Mouse (Mus musculus) heart, adult 2 months (tissue): Measurements from ENCODE around the gene Armcx2. TPM values are rescaled to one million over a fixed set of nuclear protein-coding genes. Genes with fewer than 3 reads are reported as not detected.
"Not testable (repeated sequence)": the region's sequence is repeated elsewhere in the genome, so short reads cannot be mapped to it uniquely, and the experiment has no call there.

Experiments used
- DNase-seq, 2 experiments: peaks; one replicate each; pipeline ENCODE4 v3.0.0; 2021
- H3K27ac ChIP-seq: fragments of 200-600 bp; 2 replicates; pipeline ENCODE4 v1.8.1; 2022
- H3K27me3 ChIP-seq: fragments of 200-500 bp; 2 replicates; pipeline ENCODE4 v1.6.1; 2012; ENCODE audit warnings: mild to moderate bottlenecking, low read length, inconsistent platforms, mixed read lengths; ENCODE audit not compliant: control insufficient read depth, insufficient read depth
- H3K36me3 ChIP-seq: fragments of 200-500 bp; 2 replicates; pipeline ENCODE4 v1.6.1; 2012; ENCODE audit warnings: low read length, inconsistent platforms; ENCODE audit not compliant: control insufficient read depth, insufficient read depth
- H3K4me1 ChIP-seq: fragments of 200-500 bp; 2 replicates; pipeline ENCODE4 v1.6.1; 2011; ENCODE audit warnings: low read length; ENCODE audit not compliant: control insufficient read depth, insufficient read depth
- H3K4me3 ChIP-seq: fragments of 200-600 bp; 2 replicates; pipeline ENCODE4 v1.8.1; 2022
- H3K79me2 ChIP-seq: fragments of 200-500 bp; replicated peaks from 2 replicates; pipeline ENCODE4 v1.6.1; 2012; ENCODE audit warnings: mild to moderate bottlenecking, inconsistent platforms, low read length, moderate library complexity, mixed read lengths; ENCODE audit not compliant: control insufficient read depth, insufficient read depth
- H3K9ac ChIP-seq: fragments of 200-500 bp; 2 replicates; pipeline ENCODE4 v1.6.1; 2012; ENCODE audit warnings: low read depth, mild to moderate bottlenecking, control low read depth, inconsistent platforms, low read length, mixed read lengths
- CTCF ChIP-seq: fragments of 200-600 bp; IDR thresholded peaks from 2 replicates; pipeline ENCODE4 v1.8.1; 2022; ENCODE audit warnings: antibody characterized with exemption, mild to moderate bottlenecking, moderate library complexity
- EP300 ChIP-seq: fragments of 200-500 bp; IDR thresholded peaks from 2 replicates; pipeline ENCODE4 v1.6.1; 2011; ENCODE audit warnings: low read depth, low read length, control low read depth; ENCODE audit not compliant: insufficient read depth
- POLR2A ChIP-seq: fragments of 200-500 bp; IDR thresholded peaks from 2 replicates; pipeline ENCODE4 v1.6.1; 2011; ENCODE audit warnings: mild to moderate bottlenecking, low read depth, low read length, control low read depth; ENCODE audit not compliant: insufficient read depth
- WGBS: fragments of 180-500 bp; shearing (Covaris S2); methylation state at CpG from one replicate; pipeline ENCODE4 v1.1.7; 2018; 5-methylcytosine and 5-hydroxymethylcytosine counted together
- intact Hi-C: fragments of 180-260 bp; cut with DNase I; formaldehyde crosslinking; loops from one replicate; pipeline ENCODE4 v1.15.1; 2025
- long read RNA-seq: library from polyadenylated mRNA; stranded (forward); transcript quantifications from one replicate; pipeline ENCODE4 v2.0.0, GENCODE M21; 2021
- polyA plus RNA-seq: library from polyadenylated mRNA; depleted of rRNA; stranded (reverse); fragments of >200 nt; gene quantifications from 2 replicates; pipeline ENCODE4 v1.2.3, GENCODE M21; 2012; rRNA removed
- total RNA-seq, 2 experiments: library from RNA; stranded (reverse); gene quantifications; 2 replicates each; pipeline ENCODE4 v1.2.3; 2021

The Armcx2 gene
- total RNA-seq (1 to 10 TPM; 4.9 to 7.8 TPM), polyA plus RNA-seq (6.6 and 7.5 TPM in 2 replicates)
- long read RNA-seq, partial matches to known transcripts = 0 of 5 reads
- long read RNA-seq, other reads (novel, unspliced or antisense) = 3 of 5 reads

GRCm38 (mm10) chrX:134808755-134809224 is at the start of gene Armcx2:
Gene Armcx2, minus strand, starts transcription at chrX:134809221.
- WGBS = 7% methylated on average over 16 of the region's 16 CpGs

GRCm38 (mm10) chrX:134849662-134850061 is 40.6 kb upstream of the Armcx2 start:
- H3K4me3 ChIP-seq = no peak overlapping the region

More at GRCm38 (mm10) chrX:134808755-134809224, at the start of gene Armcx2:
- peak within 1 kb of the TSS; percentile 45 for H3K4me3 ChIP-seq
- no peaks in the 10 kb centered on the region for H3K27me3 ChIP-seq
- H3K4me1 ChIP-seq = no peaks in the 10 kb centered on the region
- DNase-seq = peak; percentile 57
- H3K27ac ChIP-seq = peak within 1 kb of the TSS; percentile 45
- H3K79me2 ChIP-seq = no peaks in the 10 kb centered on the region
- no peak for TF ChIP-seq CTCF
- peak; percentile 69 for TF ChIP-seq POLR2A
- intact Hi-C loops = no loop called here
- H3K9ac ChIP-seq = 0 out of 2 replicates have a peak within 1 kb of the TSS, but pooled peaks have one; percentile 36
- H3K36me3 ChIP-seq = no peaks in the 10 kb centered on the region

GRCm38 (mm10) chrX:134844424-134844823 is 35.4 kb upstream of the Armcx2 start:
- intact Hi-C loops = no loop called here
- Histone ChIP-seq H3K36me3 (no peaks in the 10 kb centered on the region), H3K27ac (no peak overlapping the region), H3K4me1 (no peaks in the 10 kb centered on the region), H3K27me3 (no peaks in the 10 kb centered on the region), H3K9ac (no peak overlapping the region), H3K79me2 (no peaks in the 10 kb centered on the region), H3K4me3 (no peak overlapping the region)
- DNase-seq = no peak
- TF ChIP-seq EP300 (no peak), POLR2A (no peak), CTCF (no peak)
- WGBS = 32% methylated on average over 2 of the region's 2 CpGs

More at GRCm38 (mm10) chrX:134849662-134850061, 40.6 kb upstream of the Armcx2 start:
- intact Hi-C loops = no loop called here
- Histone ChIP-seq H3K27me3 (no peaks in the 10 kb centered on the region), H3K36me3 (no peaks in the 10 kb centered on the region), H3K27ac (no peak overlapping the region), H3K4me1 (no peaks in the 10 kb centered on the region), H3K79me2 (no peaks in the 10 kb centered on the region), H3K9ac (no peak overlapping the region)
- no peak for TF ChIP-seq CTCF
- no peak for TF ChIP-seq POLR2A
- no peak for TF ChIP-seq EP300
- DNase-seq = no peak
- 71% methylated on average over 2 of the region's 4 CpGs for WGBS

- Histone ChIP-seq H3K9ac (no peak overlapping the region), H3K36me3 (no peaks in the 10 kb centered on the region), H3K4me1 (peaks cover 2% of the 10 kb centered on the region; the same call in 1 of the 2 replicates), H3K27ac (no peak overlapping the region), H3K79me2 (no peaks in the 10 kb centered on the region), H3K27me3 (no peaks in the 10 kb centered on the region), H3K4me3 (no peak overlapping the region)
- TF ChIP-seq CTCF = peak; percentile 44
- TF ChIP-seq EP300 = no peak
- intact Hi-C loops = no loop called here
- no peak for DNase-seq
- 32% methylated on average over 3 of the region's 3 CpGs for WGBS
These were observed 21.5 kb upstream of the Armcx2 start for GRCm38 (mm10) chrX:134830508-134830907.

DNA sequence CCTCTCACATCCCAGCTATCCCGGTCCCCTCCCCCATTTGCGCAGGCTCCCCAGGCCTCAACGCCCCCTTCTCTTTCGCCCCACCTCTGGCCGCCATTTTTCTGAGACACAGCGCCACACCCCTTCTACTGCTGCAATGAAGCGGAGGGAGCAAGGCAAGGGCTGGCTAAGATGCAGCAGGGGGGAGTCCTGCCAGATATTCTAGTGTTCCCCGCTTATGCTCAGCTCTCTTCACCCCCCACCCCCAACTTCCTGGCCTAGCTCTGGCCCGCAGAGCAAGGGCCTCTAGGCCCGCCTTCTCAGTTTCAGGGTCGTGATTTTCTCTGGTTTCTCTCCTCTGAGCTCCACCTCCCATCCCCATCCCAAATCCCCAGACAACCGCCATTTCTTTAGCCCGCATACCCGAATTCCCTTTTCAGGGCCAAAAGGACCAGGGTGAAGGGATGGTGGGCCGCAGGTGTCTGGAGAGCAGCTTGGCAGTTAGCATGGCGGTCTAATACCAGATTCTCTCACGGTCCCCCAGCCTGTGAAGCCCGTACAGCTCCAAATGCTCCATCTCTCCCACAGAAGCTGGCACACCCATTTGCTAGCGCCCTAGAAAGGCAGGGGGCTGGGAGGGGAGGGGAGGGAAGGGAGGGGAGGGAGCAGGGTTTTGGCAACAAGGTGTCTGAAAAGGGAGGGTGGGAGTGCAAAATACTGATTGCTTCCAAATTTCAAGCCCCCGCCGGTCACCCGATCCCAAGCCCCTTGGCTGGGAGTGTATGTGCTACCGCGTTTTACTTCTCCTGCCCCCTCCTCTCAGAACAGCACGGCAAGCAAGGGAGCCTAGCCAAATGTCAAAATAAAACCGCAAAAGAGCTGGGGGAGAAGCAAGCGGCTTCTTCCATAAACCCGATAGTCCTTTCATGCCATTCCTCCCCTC is 927 bp downstream of the Armcx2 start:
- DNase-seq = peak; percentile 7 to 36
- 14% methylated on average over 28 of the region's 28 CpGs for WGBS
- Histone ChIP-seq H3K27me3 (no peaks in the 10 kb centered on the region), H3K4me1 (no peaks in the 10 kb centered on the region), H3K36me3 (no peaks in the 10 kb centered on the region), H3K4me3 (peak overlapping the region; percentile 45), H3K27ac (peak overlapping the region; percentile 45), H3K9ac (0 out of 2 replicates have a peak overlapping the region, but pooled peaks have one; percentile 36), H3K79me2 (no peaks in the 10 kb centered on the region)
- no peak for TF ChIP-seq CTCF
- TF ChIP-seq POLR2A = no peak
- no peak for TF ChIP-seq EP300
- intact Hi-C loops = no loop called here

- no peaks in the 10 kb centered on the region for H3K4me1 ChIP-seq
- H3K9ac ChIP-seq = no peak overlapping the region
- H3K27ac ChIP-seq = no peak overlapping the region
- TF ChIP-seq POLR2A (no peak), EP300 (no peak), CTCF (no peak)
- DNase-seq = no peak
- intact Hi-C loops = no loop called here
- no peaks in the 10 kb centered on the region for H3K36me3 ChIP-seq
- H3K27me3 ChIP-seq = no peaks in the 10 kb centered on the region
- WGBS = 43% methylated on average over 4 of the region's 4 CpGs
- H3K4me3 ChIP-seq = no peak overlapping the region
- H3K79me2 ChIP-seq = no peaks in the 10 kb centered on the region
These were observed 21.3 kb downstream of the Armcx2 start for GRCm38 (mm10) chrX:134787728-134788127.

- intact Hi-C loops, H3K27me3 ChIP-seq, DNase-seq, H3K27ac ChIP-seq, H3K9ac ChIP-seq, H3K4me1 ChIP-seq, H3K79me2 ChIP-seq, H3K36me3 ChIP-seq, H3K4me3 ChIP-seq: not testable (repeated sequence)
- 44% methylated on average over 4 of the region's 4 CpGs for WGBS
These were observed 45.4 kb downstream of the Armcx2 start for GRCm38 (mm10) chrX:134763428-134764198.
